Mouse (Mus musculus) left cerebral cortex, postnatal 14 days (tissue): ENCODE results near the gene Ipo13. TPM values are rescaled to one million over a fixed set of nuclear protein-coding genes. Genes with fewer than 3 reads are reported as not detected.

Source experiments
- DNase-seq, 2 experiments: peaks; one replicate each; pipeline ENCODE4 v3.0.0; 2021 to 2022; ENCODE audit warnings: low spot score in 2 of 2, mixed read lengths in 1 of 2
- intact Hi-C: fragments of 180-260 bp; cut with DNase I; formaldehyde crosslinking; loops from one replicate; pipeline ENCODE4 v1.15.1; 2025
- long read RNA-seq, 2 experiments: library from polyadenylated mRNA; stranded (forward); transcript quantifications; one replicate each; pipeline ENCODE4 v2.0.0; 2021
- total RNA-seq, 2 experiments: library from RNA; stranded (reverse); gene quantifications; 2 replicates each; pipeline ENCODE4 v1.2.3; 2021

The Ipo13 gene
- total RNA-seq, result 100 to 1,000 TPM; 124 to 125 TPM
- long read RNA-seq, experiment 1, transcript Ipo13-201 (20 exons, 3,595 nt), result major isoform, 45 of 72 reads
- long read RNA-seq, experiment 1, partial matches to known transcripts, result 8 of 72 reads
- long read RNA-seq, experiment 1, other reads (novel, unspliced or antisense), result 16 of 72 reads
- long read RNA-seq, experiment 2, transcript Ipo13-201 (20 exons, 3,595 nt), result major isoform, 50 of 79 reads
- long read RNA-seq, experiment 2, partial matches to known transcripts, result 14 of 79 reads
- long read RNA-seq, experiment 2, other reads (novel, unspliced or antisense), result 15 of 79 reads

GRCm38 (mm10) chr4:117914591-117915442, at the start of gene Ipo13:
Ipo13 (minus strand) TSS chr4:117914999.
- DNase-seq, result peak; percentile 87 to 90
- intact Hi-C loops, result no loop called here

- no peak for DNase-seq
- intact Hi-C loops, result no loop called here
Measured at GRCm38 (mm10) chr4:117957492-117957891, 42.7 kb upstream of the Ipo13 start.

GRCm38 (mm10) chr4:117947493-117947892, 32.7 kb upstream of the Ipo13 start:
- no peak for DNase-seq
- intact Hi-C loops, result loop anchor here (10.0 kb wide), 1 partner anchor 347 kb away; the partner anchor contains the start of gene Ptprf

- DNase-seq, result no peak
- intact Hi-C loops, result loop anchor here (10.0 kb wide), 1 partner anchor 348 kb away; the partner anchor contains the start of gene Ptprf
Measured at GRCm38 (mm10) chr4:117946639-117947305, 32.0 kb upstream of the Ipo13 start.

- intact Hi-C loops, result loop anchor here (10.0 kb wide), 1 partner anchor 351 kb away; the partner anchor contains the start of gene Ptprf
Measured at GRCm38 (mm10) chr4:117943317-117943716, 28.5 kb upstream of the Ipo13 start.

GRCm38 (mm10) chr4:117936964-117937363, 22.2 kb upstream of the Ipo13 start:
- intact Hi-C loops, result no loop called here
- no peak for DNase-seq

More at GRCm38 (mm10) chr4:117943317-117943716, 28.5 kb upstream of the Ipo13 start:
- no peak for DNase-seq

- no peak for DNase-seq
- intact Hi-C loops, result no loop called here
Measured at GRCm38 (mm10) chr4:117934081-117934480, 19.3 kb upstream of the Ipo13 start.

- DNase-seq, result no peak
- intact Hi-C loops, result no loop called here
Measured at GRCm38 (mm10) chr4:117933248-117933647, 18.4 kb upstream of the Ipo13 start.

GRCm38 (mm10) chr4:117929391-117929881, 14.6 kb upstream of the Ipo13 start, which contains the start of gene Artn:
Artn (minus strand) TSS chr4:117929763.
- DNase-seq, result no peak
- intact Hi-C loops, result loop anchor here (2.0 to 10.0 kb wide), 2 partner anchors 105 to 153 kb away; no protein-coding TSS in a partner anchor

GRCm38 (mm10) chr4:117928699-117929241, 14.0 kb upstream of the Ipo13 start:
- DNase-seq, result peak in 1 of 2 experiments; percentile 55
- intact Hi-C loops, result loop anchor here (2.0 to 10.0 kb wide), 2 partner anchors 104 to 154 kb away; no protein-coding TSS in a partner anchor

- intact Hi-C loops, result loop anchor here (2.0 to 10.0 kb wide), 2 partner anchors 103 to 155 kb away; no protein-coding TSS in a partner anchor
- no peak for DNase-seq
Measured at GRCm38 (mm10) chr4:117928234-117928633, 13.4 kb upstream of the Ipo13 start.

- intact Hi-C loops, result loop anchor here (10.0 kb wide), 1 partner anchor 102 kb away; no protein-coding TSS in a partner anchor
- DNase-seq, result peak; percentile 69 to 70
Measured at GRCm38 (mm10) chr4:117926545-117927482, 12.0 kb upstream of the Ipo13 start.

GRCm38 (mm10) chr4:117924916-117925315, 10.1 kb upstream of the Ipo13 start:
- DNase-seq, result no peak
- intact Hi-C loops, result loop anchor here (10.0 kb wide), 1 partner anchor 100 kb away; no protein-coding TSS in a partner anchor

GRCm38 (mm10) chr4:117923450-117923849, 8.7 kb upstream of the Ipo13 start:
- intact Hi-C loops, result loop anchor here (10.0 kb wide), 1 partner anchor 99 kb away; no protein-coding TSS in a partner anchor
- no peak for DNase-seq

GRCm38 (mm10) chr4:117921358-117921757, 6.6 kb upstream of the Ipo13 start:
- DNase-seq, result no peak
- intact Hi-C loops, result loop anchor here (10.0 kb wide), 1 partner anchor 97 kb away; no protein-coding TSS in a partner anchor

GRCm38 (mm10) chr4:117918762-117919161, 4.0 kb upstream of the Ipo13 start:
- intact Hi-C loops, result no loop called here
- DNase-seq, result no peak

- DNase-seq, result no peak
- intact Hi-C loops, result no loop called here
Measured at GRCm38 (mm10) chr4:117918261-117918660, 3.5 kb upstream of the Ipo13 start.

GRCm38 (mm10) chr4:117917847-117918246, 3.0 kb upstream of the Ipo13 start:
- intact Hi-C loops, result no loop called here
- DNase-seq, result no peak
